Mouse (Mus musculus) cerebellum, adult 11 months (tissue): ENCODE measurements around the gene Tldc1.

Experiments
- DNase-seq: peaks from one replicate; pipeline ENCODE4 v3.0.0; 2022

Gene Tldc1

DNA sequence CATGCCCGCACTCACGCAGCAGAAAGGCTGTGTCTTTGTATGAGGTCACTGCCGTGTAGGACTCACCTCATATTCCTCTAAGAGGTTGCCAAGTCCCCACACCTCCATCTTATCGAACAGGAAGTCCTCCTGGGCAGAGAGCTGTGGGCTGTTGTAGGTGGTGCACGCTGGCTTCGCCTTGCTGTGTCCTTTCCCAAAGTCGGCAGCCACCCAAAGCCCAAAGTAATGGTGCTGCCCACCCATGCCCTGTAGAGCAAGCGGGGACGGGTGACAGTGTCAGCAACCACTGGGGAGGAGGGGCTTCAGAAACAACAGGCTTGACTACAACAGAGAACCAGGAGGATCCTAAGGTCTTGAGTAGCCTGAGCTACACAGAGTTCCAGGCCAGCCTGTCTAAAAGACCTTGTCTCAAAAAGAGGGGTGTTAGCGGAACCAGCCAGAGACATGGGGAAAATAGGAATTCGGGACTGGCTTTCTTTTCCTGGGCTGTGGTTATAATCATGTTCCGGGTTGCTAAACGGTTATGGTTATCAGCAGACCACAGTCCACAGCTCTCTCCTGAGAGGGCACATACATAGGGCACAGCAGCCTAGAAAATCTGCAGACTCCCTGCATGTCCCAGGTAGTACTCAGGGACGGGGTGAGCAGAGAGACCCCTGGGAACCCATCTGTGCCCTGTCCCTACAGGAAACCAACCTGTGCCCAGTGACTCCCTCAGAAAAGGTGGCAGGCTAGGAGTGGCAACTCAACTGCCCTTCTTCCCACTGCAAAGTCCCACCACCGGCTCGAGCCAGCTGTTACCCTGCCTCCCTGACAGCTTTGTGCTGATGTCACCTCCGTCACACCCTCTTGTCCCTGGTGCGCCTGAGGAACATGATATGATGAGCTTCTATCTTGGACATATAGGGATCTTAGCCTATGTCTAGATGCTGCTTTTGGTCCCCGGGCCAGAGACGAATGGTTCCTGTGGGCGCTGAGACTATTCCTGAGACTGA, 15.7 kb downstream of the Tldc1 start:
- no peak for DNase-seq

GRCm38 (mm10) chr8:119761692-119762091, 16.5 kb downstream of the Tldc1 start:
- DNase-seq, result no peak

- DNase-seq, result no peak
These were observed 21.7 kb downstream of the Tldc1 start for GRCm38 (mm10) chr8:119756538-119756937.

DNA sequence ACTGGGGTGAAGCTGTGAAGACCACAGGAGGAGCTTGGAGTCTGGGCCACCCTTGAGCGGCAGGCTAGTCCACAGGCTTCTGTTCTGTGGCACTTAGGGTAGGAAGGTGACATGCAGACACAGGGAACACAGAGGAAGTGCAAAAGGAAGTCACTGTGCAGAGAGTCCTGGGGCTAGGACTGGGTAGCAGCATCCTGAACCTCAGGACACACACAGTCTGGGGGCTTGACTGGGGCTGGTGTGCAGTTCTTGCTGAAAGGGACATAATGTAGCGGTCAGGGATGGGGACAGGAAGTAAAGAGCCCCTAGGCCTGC, 22.1 kb downstream of the Tldc1 start:
- no peak for DNase-seq

DNA sequence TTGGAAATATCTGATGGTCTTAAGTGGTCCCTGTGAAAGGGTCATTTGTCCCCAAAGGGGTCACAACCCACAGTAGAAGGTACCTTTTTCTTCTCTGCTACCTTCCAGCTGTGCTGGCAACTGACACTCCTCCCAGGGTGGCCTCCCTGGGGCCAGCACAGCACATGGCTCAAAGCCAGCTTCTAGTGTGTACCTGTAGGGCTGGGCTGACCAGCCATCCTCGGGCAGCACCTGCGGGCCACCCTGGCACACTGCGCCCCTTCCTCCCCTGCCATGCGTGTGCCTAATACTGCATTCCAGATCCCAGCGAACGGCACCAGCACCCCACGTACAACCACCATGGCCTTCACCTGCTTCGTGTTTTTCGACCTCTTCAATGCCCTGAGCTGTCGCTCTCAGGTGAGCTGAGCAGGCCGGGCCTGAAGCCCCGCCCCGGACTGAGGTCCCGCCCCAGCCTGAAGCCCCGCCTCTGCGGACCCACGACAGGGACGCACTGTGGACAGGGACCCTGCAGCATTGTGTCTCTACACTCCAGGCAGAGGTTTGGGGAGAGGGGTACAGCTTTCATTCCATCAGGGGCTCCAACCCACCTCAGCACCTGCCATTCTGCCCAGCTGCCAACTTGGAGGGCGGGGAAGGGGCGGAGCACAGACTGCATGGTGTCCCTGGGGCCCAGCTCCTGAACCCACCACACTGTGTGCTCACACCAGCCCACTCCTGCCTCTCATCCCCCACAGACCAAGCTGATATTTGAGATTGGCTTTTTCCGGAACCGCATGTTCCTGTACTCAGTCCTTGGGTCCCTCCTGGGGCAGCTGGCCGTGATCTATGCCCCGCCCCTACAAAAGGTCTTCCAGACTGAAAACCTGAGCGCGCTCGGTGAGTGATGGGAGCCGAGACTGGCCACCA, 22.7 kb downstream of the Tldc1 start:
- no peak for DNase-seq

- no peak for DNase-seq
These were observed 33.6 kb downstream of the Tldc1 start for GRCm38 (mm10) chr8:119744604-119745003.

DNA sequence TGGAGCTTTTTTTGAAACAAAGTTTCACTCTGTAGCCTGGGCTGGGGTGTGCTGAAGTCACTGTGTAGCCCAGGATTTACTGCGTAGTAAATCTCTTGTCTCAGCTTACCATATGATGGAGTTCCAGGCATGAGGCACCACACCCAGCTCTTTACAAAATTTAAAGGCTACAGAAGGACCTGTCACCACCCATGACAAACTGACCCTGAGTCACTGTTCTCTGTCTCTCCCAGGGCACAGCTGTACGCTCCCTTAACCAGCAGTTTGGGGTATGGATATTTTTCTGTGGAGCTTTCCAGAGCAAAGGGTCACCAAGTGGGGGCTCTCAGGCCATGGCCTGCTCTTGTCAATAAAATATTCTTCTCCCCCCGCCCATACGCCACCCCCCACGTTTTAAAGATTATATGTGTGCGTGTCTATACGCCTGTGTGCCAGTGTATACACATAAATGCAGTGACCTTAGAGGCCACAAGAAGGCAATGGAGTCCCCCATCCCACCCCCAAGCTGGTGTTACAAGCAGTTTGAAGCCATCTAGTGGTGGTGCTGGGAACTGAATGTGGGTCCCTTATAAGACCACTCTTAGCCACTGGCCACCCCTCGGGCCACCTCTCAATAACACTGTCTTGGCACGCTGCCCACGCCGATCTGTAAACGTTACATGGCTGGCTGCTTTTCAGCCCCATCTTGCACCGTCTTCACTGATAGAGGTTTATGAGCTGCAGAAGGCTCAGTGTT, 34.8 kb downstream of the Tldc1 start:
- no peak for DNase-seq

DNA sequence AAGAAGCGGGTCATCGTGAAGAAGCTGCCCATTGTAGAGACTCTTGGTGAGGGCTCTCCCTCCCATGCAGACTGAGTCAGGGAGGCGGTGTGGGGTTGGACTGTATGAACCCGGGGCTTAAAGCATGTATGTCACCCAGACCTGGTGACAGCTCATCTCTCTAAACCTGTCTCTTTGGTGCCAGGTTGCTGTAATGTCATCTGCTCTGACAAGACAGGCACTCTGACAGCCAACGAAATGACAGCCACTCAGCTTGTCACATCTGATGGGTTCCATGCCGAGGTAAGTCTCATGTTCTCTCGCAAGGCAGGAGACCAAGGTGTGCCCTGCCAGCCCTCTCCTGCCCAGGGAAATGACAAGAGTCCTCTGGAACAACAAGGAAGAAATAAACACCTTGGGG, 35.8 kb downstream of the Tldc1 start:
- no peak for DNase-seq

GRCm38 (mm10) chr8:119740634-119741033, 37.6 kb downstream of the Tldc1 start:
- DNase-seq, result no peak

DNA sequence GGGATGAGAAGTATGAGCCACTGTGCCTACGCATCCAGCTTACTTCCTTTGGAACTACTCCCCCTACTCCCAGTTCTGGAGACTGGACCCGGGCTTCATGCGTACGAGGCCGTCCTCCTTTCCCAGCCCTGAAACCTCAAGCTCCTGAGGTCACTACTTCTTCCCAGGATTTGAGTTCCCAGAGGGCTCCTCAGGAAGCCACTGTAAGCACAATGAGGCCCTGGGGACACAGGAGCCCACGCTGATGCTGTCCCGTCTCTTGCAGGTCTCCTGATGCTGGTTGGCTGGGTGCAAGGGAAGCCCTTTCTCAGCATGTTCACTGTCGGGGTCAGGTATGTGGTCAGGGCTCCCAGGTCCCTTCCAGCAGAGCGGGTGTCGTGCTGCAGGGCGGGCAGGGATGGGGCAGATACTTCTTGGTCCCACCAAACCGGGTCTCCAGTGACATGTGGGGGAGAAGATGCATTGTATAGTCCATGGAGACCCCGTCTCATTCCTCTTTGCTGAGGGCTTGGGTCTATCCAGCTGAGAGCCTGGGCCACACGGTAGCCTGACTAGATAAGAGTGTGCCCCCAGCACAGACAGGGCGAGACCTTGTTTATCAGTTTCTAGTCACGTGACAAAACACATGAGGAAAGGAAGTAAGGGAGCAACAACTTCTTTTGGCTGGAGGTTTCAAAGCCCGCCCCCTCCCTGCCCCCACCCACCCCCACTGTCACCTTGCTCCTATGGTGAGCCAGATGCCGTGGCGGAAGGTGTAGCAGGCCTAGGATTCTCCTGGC, 39.9 kb downstream of the Tldc1 start:
- no peak for DNase-seq

GRCm38 (mm10) chr8:119737093-119737900, 40.9 kb downstream of the Tldc1 start:
- no peak for DNase-seq

- no peak for DNase-seq
These were observed 41.8 kb downstream of the Tldc1 start for GRCm38 (mm10) chr8:119736348-119736917.

- no peak for DNase-seq
These were observed 46.1 kb downstream of the Tldc1 start for GRCm38 (mm10) chr8:119732072-119732471.

GRCm38 (mm10) chr8:119728351-119728895, 49.8 kb downstream of the Tldc1 start:
- DNase-seq, result no peak

DNA sequence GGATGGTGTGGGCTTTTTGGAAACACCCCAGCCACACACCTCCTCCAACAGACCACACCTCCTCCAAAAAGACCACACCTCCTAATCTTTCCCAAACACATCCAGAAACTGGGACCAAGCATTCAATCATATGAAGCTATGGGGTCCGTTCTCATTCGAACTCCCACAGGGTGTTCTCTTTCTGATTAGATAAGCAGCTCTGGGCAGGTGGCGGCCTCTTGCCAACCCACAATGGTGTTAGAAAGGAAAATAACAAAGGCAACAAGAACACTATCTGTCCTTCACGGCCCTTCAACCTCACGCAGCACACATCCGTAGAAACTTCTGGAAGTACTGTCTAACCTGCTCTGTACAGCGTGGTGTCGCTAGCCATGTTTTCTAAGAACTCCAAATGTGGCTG, 51.1 kb downstream of the Tldc1 start:
- DNase-seq, result no peak

- DNase-seq, result no peak
These were observed 53.6 kb downstream of the Tldc1 start for GRCm38 (mm10) chr8:119724596-119724995.

- no peak for DNase-seq
These were observed 54.5 kb downstream of the Tldc1 start for GRCm38 (mm10) chr8:119723676-119724075.

DNA sequence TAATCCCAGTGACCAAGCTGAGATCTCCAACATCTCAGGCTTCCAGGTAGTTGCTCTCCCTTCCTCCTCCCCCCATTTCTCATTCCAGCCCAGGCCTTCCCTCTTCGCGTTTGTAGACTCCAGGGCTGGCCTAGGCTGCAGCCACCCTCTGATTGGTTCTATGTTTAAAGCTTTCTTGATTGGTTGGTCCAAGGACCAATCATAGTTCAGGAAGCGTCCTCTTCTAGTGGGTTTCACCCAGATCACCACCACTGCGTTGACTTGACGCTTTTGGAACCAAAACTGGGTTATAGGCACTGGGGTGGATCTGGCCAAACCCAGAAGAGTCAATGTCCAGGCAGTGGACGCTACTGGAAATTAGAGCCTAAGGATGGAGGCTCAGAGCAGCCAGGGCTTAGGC, 55.9 kb downstream of the Tldc1 start:
- DNase-seq, result no peak

- no peak for DNase-seq
These were observed 59.2 kb downstream of the Tldc1 start for GRCm38 (mm10) chr8:119719011-119719501.

DNA sequence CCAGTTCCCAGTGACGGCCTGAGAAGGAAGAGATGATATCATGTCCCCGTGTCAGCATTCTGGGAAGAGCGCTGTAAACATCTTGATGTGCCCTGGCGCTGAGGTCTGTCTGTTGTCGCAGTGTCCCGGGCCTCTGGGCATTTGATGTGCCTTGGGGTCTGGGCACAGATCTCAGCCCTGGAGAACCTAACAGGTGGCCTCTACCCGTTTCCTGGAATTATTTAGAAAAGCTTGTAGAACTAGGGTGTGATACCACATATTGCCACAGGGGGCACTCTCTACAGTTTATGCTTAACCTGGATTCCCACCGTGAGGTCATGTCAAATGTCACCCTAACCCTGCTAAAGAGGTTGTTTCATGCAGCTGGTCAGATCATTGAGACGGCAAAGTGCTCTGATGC, 60.5 kb downstream of the Tldc1 start:
- DNase-seq, result no peak
